Mouse (Mus musculus) left cerebral cortex, adult 2 months (tissue): ENCODE data around the gene Syk. TPM values are rescaled to one million over a fixed set of nuclear protein-coding genes. Genes with fewer than 3 reads are reported as not detected.
A peak's percentile ranks its signal among the peaks of the same experiment; 100 is the strongest.

ENCODE experiments used
- DNase-seq, 2 experiments: peaks; one replicate each; pipeline ENCODE4 v3.0.0; 2021 to 2022; ENCODE audit warnings: low spot score in 2 of 2, mixed read lengths in 1 of 2; ENCODE audit errors: extremely low spot score in 1 of 2
- H3K27ac ChIP-seq: fragments of 200-600 bp; 2 replicates; pipeline ENCODE4 v1.8.1; 2022
- H3K4me3 ChIP-seq: fragments of 200-600 bp; 2 replicates; pipeline ENCODE4 v1.8.1; 2022
- CTCF ChIP-seq: fragments of 200-600 bp; IDR thresholded peaks from 2 replicates; pipeline ENCODE4 v1.8.1; 2022; ENCODE audit warnings: antibody characterized with exemption, mild to moderate bottlenecking, moderate library complexity
- intact Hi-C: fragments of 180-260 bp; cut with DNase I; formaldehyde crosslinking; loops from one replicate; pipeline ENCODE4 v1.15.1; 2025
- long read RNA-seq, 2 experiments: library from polyadenylated mRNA; stranded (forward); transcript quantifications; one replicate each; pipeline ENCODE4 v2.0.0; 2021; ENCODE audit warnings: borderline mapping rate in 2 of 2
- total RNA-seq, 2 experiments: library from RNA; stranded (reverse); gene quantifications; 2 replicates each; pipeline ENCODE4 v1.2.3; 2021

Syk gene
- total RNA-seq, result 1 to 10 TPM; 2.6 to 3.3 TPM
- long read RNA-seq, experiment 1, partial matches to known transcripts, result 5 of 5 reads
- long read RNA-seq, experiment 1, other reads (novel, unspliced or antisense), result 0 of 5 reads
- long read RNA-seq, experiment 2, full-length matches to known transcripts, result 3 of 3 reads
- long read RNA-seq, experiment 2, partial matches to known transcripts, result 0 of 3 reads
- long read RNA-seq, experiment 2, other reads (novel, unspliced or antisense), result 0 of 3 reads

- DNase-seq, result peak; percentile 46 to 54
- Histone ChIP-seq H3K27ac (peak within 1 kb of the TSS; percentile 21; the same call in 1 of the 2 replicates), H3K4me3 (peak within 1 kb of the TSS; percentile 58)
- no peak; the same call in 1 of the 2 replicates for TF ChIP-seq CTCF
- intact Hi-C loops, result no loop called here
These were observed at the start of gene Syk for GRCm38 (mm10) chr13:52582878-52583661. Gene Syk, plus strand, starts transcription at chr13:52583173.

GRCm38 (mm10) chr13:52533644-52534043 lies 49.3 kb upstream of the Syk start:
- no peak for DNase-seq

GRCm38 (mm10) chr13:52535542-52535941 lies 47.4 kb upstream of the Syk start:
- intact Hi-C loops, result loop anchor here (2.0 to 10.0 kb wide), 3 partner anchors 29 to 701 kb away; no protein-coding TSS in a partner anchor
- peak; percentile 78 for TF ChIP-seq CTCF
- peak; percentile 48 to 58 for DNase-seq
- Histone ChIP-seq H3K27ac (no peak overlapping the region), H3K4me3 (no peak overlapping the region)

More at GRCm38 (mm10) chr13:52533644-52534043, 49.3 kb upstream of the Syk start:
- intact Hi-C loops, result loop anchor here (2.0 to 10.0 kb wide), 2 partner anchors 31 to 699 kb away; no protein-coding TSS in a partner anchor
- no peak for TF ChIP-seq CTCF
- Histone ChIP-seq H3K27ac (no peak overlapping the region), H3K4me3 (no peak overlapping the region)

- Histone ChIP-seq H3K27ac (no peak overlapping the region), H3K4me3 (no peak overlapping the region)
- intact Hi-C loops, result loop anchor here (5.0 to 10.0 kb wide), 2 partner anchors 89 to 703 kb away; no protein-coding TSS in a partner anchor
- DNase-seq, result no peak
- no peak for TF ChIP-seq CTCF
These were observed 45.0 kb upstream of the Syk start for GRCm38 (mm10) chr13:52537754-52538587.

GRCm38 (mm10) chr13:52538588-52539116 lies 44.3 kb upstream of the Syk start:
- intact Hi-C loops, result loop anchor here (5.0 to 10.0 kb wide), 2 partner anchors 89 to 704 kb away; no protein-coding TSS in a partner anchor
- peak; percentile 11; the same call in 1 of the 2 replicates for TF ChIP-seq CTCF
- no peak for DNase-seq
- H3K27ac ChIP-seq, result no peak overlapping the region
- no peak overlapping the region for H3K4me3 ChIP-seq

GRCm38 (mm10) chr13:52539461-52539860 lies 43.5 kb upstream of the Syk start:
- intact Hi-C loops, result loop anchor here (5.0 to 10.0 kb wide), 2 partner anchors 88 to 705 kb away; no protein-coding TSS in a partner anchor
- H3K4me3 ChIP-seq, result no peak overlapping the region
- DNase-seq, result peak in 1 of 2 experiments; percentile 23
- TF ChIP-seq CTCF, result no peak
- H3K27ac ChIP-seq, result no peak overlapping the region

GRCm38 (mm10) chr13:52541385-52542035 lies 41.5 kb upstream of the Syk start:
- H3K4me3 ChIP-seq, result no peak overlapping the region

GRCm38 (mm10) chr13:52542036-52542526 lies 40.9 kb upstream of the Syk start:
- DNase-seq, result no peak
- Histone ChIP-seq H3K27ac (no peak overlapping the region), H3K4me3 (no peak overlapping the region)
- intact Hi-C loops, result no loop called here
- TF ChIP-seq CTCF, result no peak

More at GRCm38 (mm10) chr13:52541385-52542035, 41.5 kb upstream of the Syk start:
- TF ChIP-seq CTCF, result no peak
- intact Hi-C loops, result no loop called here
- DNase-seq, result no peak
- H3K27ac ChIP-seq, result no peak overlapping the region

- no peak overlapping the region for H3K27ac ChIP-seq
- TF ChIP-seq CTCF, result no peak
- intact Hi-C loops, result no loop called here
- no peak overlapping the region for H3K4me3 ChIP-seq
- DNase-seq, result no peak
These were observed 40.3 kb upstream of the Syk start for GRCm38 (mm10) chr13:52542636-52543035.

- intact Hi-C loops, result no loop called here
- DNase-seq, result no peak
- H3K27ac ChIP-seq, result no peak overlapping the region
- TF ChIP-seq CTCF, result no peak
- H3K4me3 ChIP-seq, result no peak overlapping the region
These were observed 36.7 kb upstream of the Syk start for GRCm38 (mm10) chr13:52546288-52546687.
